Mouse (Mus musculus) cerebellum, adult 11-12 months (tissue): Measurements from ENCODE around the gene Hmox2.

Source experiments
- DNase-seq: peaks from one replicate; pipeline ENCODE4 v3.0.0; 2022

Gene Hmox2

DNA sequence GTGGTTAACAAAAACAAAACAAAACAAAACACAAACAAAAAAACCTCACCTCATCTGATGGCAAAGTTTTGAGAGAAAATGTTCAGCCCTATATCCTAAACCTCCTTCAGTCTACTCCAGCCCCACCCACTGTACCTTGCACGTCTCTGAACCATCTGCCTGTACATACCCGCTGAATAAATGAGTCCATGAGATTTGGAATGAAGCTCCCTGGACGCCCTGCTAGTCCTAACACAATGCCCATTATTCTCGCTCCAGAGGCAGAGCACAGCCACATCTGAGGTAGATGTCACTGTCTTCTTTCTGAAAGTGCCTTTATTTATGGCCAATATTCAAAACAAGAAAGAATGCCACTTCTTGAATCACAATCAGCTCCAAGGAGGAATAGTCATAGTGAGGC, 59.5 kb downstream of the Hmox2 start:
- DNase-seq, result no peak

- DNase-seq, result no peak
Measured at GRCm38 (mm10) chr16:4788176-4788575, 62.0 kb downstream of the Hmox2 start.

- DNase-seq, result peak; percentile 74
Measured at GRCm38 (mm10) chr16:4789311-4789768, 63.2 kb downstream of the Hmox2 start.

DNA sequence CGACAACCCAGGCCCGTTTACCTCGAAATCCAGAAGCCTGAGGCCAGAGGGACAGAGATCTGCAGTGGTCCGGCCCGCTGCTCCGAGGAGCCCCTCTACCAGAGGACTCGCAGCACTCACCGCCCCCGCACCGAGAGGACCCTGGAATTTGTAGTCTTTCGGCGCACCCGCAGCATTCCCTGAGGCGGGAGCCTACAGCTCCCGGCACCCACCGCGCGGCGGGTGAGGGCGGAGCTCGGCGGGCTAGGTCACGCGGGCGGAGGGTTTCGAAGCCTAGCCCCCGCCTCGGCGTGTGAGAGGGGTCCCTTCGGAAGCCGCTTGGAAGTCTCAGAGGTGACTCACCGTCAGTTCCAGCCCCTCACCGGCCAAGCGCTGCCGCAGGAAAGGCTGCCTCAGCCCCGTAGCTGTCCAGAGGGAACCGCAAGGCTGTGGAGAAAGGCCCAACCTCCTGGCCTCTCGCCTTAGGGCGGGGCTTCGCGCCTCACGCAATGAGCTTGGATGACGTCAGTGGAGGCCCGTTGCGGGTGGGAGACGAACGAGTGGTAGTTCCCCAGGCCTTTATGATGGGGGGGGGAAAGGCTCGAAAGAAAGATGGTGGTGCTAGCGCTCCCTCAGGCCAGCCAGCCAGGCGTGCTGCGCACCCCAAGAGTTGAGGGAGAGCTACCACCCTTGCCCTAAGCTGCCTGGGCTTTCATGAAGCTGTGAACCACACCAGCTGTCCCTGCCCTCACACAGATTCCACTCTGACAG, 63.8 kb downstream of the Hmox2 start, which contains the start of gene Cdip1:
Gene Cdip1 (minus strand): TSS at position 483 of the 750 bp plus-strand sequence.
- peak; percentile 95 for DNase-seq

GRCm38 (mm10) chr16:4791332-4791731, 65.2 kb downstream of the Hmox2 start:
- no peak for DNase-seq

DNA sequence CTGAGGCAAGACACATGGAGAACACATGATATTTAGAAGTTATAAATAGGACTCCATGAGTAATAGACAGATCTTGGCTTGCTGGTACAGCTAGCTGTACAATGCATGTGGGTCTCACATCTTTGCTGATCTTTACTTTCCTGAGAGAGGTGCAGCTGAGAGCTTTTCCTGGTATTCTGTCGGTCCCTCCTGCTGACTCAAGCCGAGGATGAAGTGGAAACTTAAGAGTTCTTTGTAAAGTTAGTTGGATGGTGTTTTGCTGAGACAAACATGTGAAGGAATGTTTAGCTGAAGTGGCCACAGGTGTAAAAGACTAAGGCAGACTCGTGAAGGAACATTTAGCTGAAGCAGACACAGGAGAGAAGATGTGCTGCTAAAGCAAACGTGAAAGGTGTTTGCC, 70.5 kb downstream of the Hmox2 start:
- DNase-seq, result no peak
